Mouse (Mus musculus) CD4-positive, CD25-positive, alpha-beta regulatory T cell (primary cell): ENCODE results near the gene Hdac4. TPM values are rescaled to one million over a fixed set of nuclear protein-coding genes. Genes with fewer than 3 reads are reported as not detected.

Experiments used
- polyA plus RNA-seq: library from polyadenylated mRNA; unstranded; fragments of 100-300 nt; shearing (Covaris generic); gene quantifications from one replicate; pipeline ENCODE4 v1.2.1, GENCODE M21; 2017

Gene Hdac4
- polyA plus RNA-seq, result 38.9 TPM

GRCm38 (mm10) chr1:92195360-92196149 lies at the start of gene Hdac4:
Hdac4 (minus strand) TSS chr1:92195699.

